Mouse (Mus musculus) ES-E14 (cell line): ENCODE data around the gene Akap7. TPM values are rescaled to one million over a fixed set of nuclear protein-coding genes. Genes with fewer than 3 reads are reported as not detected.
A peak's percentile ranks its signal among the peaks of the same experiment; 100 is the strongest.

Experiments
- DNase-seq: peaks from one replicate; pipeline ENCODE4 v3.0.0-alpha.2; 2013; ENCODE audit warnings: low read depth, low spot score
- H3K27ac ChIP-seq: 2 replicates; pipeline ENCODE4 v1.5.1; 2012; ENCODE audit warnings: low read depth, mild to moderate bottlenecking, low read length, moderate library complexity, mixed read lengths; ENCODE audit not compliant: poor library complexity, insufficient read depth, severe bottlenecking
- H3K36me3 ChIP-seq: 2 replicates; pipeline ENCODE4 v1.6.1; 2012; ENCODE audit warnings: mild to moderate bottlenecking, low read length, moderate library complexity, mixed read lengths; ENCODE audit not compliant: control insufficient read depth, poor library complexity, insufficient read depth, severe bottlenecking
- H3K4me1 ChIP-seq, 2 experiments: fragments of 150-350 bp in 1 of 2; sonication (generic) in 1 of 2; 2 replicates each; pipeline ENCODE4 v1.6.1; 2012; ENCODE audit warnings: low read length in 2 of 2, mild to moderate bottlenecking in 1 of 2, mixed read lengths in 1 of 2; ENCODE audit not compliant: control insufficient read depth in 2 of 2, insufficient read depth in 2 of 2, poor library complexity in 1 of 2
- H3K4me3 ChIP-seq, 2 experiments: fragments of 150-350 bp in 1 of 2; sonication (generic) in 1 of 2; 2 replicates each; pipeline ENCODE4 v1.5.1; 2012; ENCODE audit warnings: low read length in 2 of 2, low read depth in 1 of 2, mild to moderate bottlenecking in 1 of 2, mixed read lengths in 1 of 2; ENCODE audit not compliant: insufficient read depth in 1 of 2, poor library complexity in 1 of 2, severe bottlenecking in 1 of 2
- H3K9ac ChIP-seq: 2 replicates; pipeline ENCODE4 v1.6.1; 2012; ENCODE audit warnings: low read depth, mild to moderate bottlenecking, low read length, mixed read lengths; ENCODE audit not compliant: poor library complexity, insufficient read depth, severe bottlenecking
- H3K9me3 ChIP-seq: fragments of 150-350 bp; sonication (generic); 2 replicates; pipeline ENCODE4 v1.6.1; 2012; ENCODE audit warnings: low read depth, mild to moderate bottlenecking, low read length; ENCODE audit not compliant: control insufficient read depth, insufficient read depth
- CHD2 ChIP-seq: IDR thresholded peaks from 2 replicates; pipeline ENCODE4 v1.6.1; 2014; ENCODE audit warnings: mild to moderate bottlenecking, low read depth, low read length, inconsistent platforms
- HCFC1 ChIP-seq: IDR thresholded peaks from 2 replicates; pipeline ENCODE4 v1.6.1; 2012; ENCODE audit warnings: low read length, inconsistent platforms, borderline replicate concordance; ENCODE audit not compliant: insufficient read depth
- MAFK ChIP-seq: IDR thresholded peaks from 2 replicates; pipeline ENCODE4 v1.6.1; 2014; ENCODE audit warnings: mild to moderate bottlenecking, low read depth, low read length, inconsistent platforms; ENCODE audit not compliant: insufficient read depth
- ZC3H11A ChIP-seq: IDR thresholded peaks from 2 replicates; pipeline ENCODE4 v1.6.1; 2012; ENCODE audit warnings: low read depth, mild to moderate bottlenecking, inconsistent platforms, low read length, borderline replicate concordance
- ZNF384 ChIP-seq: IDR thresholded peaks from 2 replicates; pipeline ENCODE4 v1.6.1; 2012; ENCODE audit warnings: low read depth, low read length, inconsistent platforms
- in situ Hi-C, 2 experiments: fragments of 600-800 bp; cut with MboI; formaldehyde crosslinking; loops; one replicate each; pipeline ENCODE4 v1.15.1; 2025; ENCODE audit warnings: low sequenced_read_pairs in 2 of 2, inconsistent platforms in 1 of 2; ENCODE audit not compliant: unreplicated experiment in 2 of 2
- total RNA-seq: library from RNA; depleted of rRNA; stranded (reverse); fragments of 300-350 nt; gene quantifications from 2 replicates; pipeline ENCODE4 v1.2.3, GENCODE M21; 2012

Gene Akap7
- total RNA-seq, 1 experiment = 12.8 TPM

DNA sequence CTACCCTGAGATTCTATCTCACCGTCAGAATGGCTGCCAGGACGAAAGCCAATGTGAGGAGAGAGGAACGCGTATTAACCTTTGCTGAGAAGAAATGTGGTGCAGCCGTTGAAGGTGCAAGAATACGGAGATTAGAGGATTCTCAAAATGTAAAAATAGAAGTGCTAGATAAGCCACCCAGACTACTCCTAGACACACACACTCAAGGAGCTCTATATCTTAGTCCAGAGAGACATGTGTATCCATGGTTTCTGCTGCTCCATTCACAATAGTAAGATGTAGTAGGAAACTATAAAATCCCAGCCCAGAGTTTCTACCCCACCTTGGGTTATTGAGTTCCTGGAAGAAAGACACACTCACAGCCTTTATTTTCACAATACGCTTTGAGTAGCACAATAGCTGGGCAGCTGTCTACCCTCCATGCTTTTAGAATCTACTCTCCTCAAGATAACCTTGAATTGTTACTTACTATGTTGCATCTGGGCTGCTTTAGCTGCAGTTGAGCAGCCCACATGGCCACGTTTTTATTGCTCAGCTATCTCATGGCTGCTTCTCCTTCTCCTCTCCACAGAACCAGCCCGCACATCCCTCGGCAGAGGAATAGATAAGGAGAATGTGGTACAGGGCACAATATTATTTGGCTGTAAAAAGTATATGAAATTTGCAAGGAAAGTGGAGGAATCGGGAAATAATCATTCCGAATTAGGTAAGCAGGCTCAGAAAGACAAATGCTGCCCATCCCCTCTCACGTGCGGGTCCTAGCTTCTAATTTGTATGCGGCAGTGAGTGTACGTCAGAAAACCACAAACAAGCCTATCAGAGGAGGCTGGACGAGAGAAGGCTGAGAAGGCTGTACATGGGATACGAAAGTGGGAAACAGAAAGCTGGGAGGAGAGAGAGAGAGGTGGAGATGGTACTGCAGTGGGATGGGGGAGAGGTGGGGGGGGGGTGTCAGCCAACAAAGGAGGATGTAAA lies 162.6 kb downstream of the Akap7 start:
- in situ Hi-C loops = no loop called here
- no peaks in the 10 kb centered on the region for H3K36me3 ChIP-seq
- H3K4me3 ChIP-seq = no peak overlapping the region
- TF ChIP-seq CHD2 (no peak), HCFC1 (no peak), ZC3H11A (no peak), ZNF384 (no peak), MAFK (no peak)
- no peak overlapping the region for H3K9ac ChIP-seq
- no peaks in the 10 kb centered on the region for H3K9me3 ChIP-seq
- no peak overlapping the region for H3K27ac ChIP-seq
- peaks cover 0 to 2% of the 10 kb centered on the region in 2 experiments; a peak in 2 of 4 replicates for H3K4me1 ChIP-seq
- DNase-seq = no peak

DNA sequence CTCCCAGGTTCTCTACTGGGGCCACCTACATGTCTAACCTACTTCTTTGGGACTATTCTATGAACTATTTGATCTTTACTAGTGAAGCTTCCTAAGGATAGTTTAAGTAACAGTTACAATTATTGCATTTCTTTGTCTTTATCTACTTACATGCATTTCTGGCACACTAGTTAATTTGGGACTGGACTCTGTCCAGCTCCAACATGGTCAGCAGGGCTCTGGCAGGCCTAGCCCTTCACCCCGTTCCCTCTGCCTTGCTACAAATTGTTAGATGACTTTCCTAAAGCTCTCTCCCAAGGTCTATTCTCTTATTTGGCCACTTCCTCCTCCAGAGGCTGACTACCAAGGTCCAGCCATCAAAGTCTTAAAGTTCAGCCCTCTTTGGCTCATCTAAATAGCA lies 165.9 kb downstream of the Akap7 start:
- TF ChIP-seq HCFC1 (no peak), ZNF384 (no peak), ZC3H11A (no peak), CHD2 (no peak), MAFK (no peak)
- no peak overlapping the region for H3K27ac ChIP-seq
- no peaks in the 10 kb centered on the region for H3K36me3 ChIP-seq
- no peak overlapping the region for H3K9ac ChIP-seq
- H3K4me1 ChIP-seq = peaks cover 0 to 6% of the 10 kb centered on the region in 2 experiments; a peak in 2 of 4 replicates
- no peak for DNase-seq
- in situ Hi-C loops = no loop called here
- H3K9me3 ChIP-seq = no peaks in the 10 kb centered on the region
- H3K4me3 ChIP-seq = no peak overlapping the region

DNA sequence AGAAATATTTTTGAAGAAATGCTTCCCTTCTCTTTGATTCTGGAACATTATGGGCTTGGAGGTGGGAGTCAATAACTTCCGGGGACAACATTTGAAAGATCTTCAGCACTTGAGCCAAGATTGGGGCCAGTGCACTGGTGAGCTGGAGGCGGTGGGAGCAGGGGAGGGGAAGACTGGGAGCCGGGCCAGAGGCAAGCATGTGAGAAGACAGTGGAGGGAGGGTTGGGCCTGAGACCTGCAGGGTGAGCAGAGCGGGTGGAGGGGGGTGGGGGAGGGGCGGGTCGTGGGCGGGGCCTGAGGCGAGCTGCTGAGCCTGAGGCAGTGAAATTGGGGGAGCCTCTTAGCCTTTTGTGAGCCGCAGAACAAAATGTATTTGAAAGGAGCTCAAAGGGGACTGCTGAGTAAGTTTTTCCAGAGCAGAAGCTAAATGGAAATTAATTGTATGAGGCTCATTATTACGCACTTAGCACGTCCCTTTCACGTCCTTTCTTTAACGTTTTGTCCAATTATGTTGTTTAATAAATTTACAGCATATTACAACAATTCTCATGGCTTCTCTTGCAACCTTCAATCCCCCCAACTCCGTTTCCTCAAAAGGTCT lies 167.4 kb downstream of the Akap7 start:
- no peaks in the 10 kb centered on the region for H3K36me3 ChIP-seq
- no peak overlapping the region for H3K9ac ChIP-seq
- in situ Hi-C loops = no loop called here
- no peak overlapping the region for H3K27ac ChIP-seq
- no peak for TF ChIP-seq ZNF384
- no peak for TF ChIP-seq MAFK
- no peak for TF ChIP-seq ZC3H11A
- no peak for TF ChIP-seq CHD2
- TF ChIP-seq HCFC1 = no peak
- H3K4me3 ChIP-seq = no peak overlapping the region
- H3K9me3 ChIP-seq = no peaks in the 10 kb centered on the region
- DNase-seq = peak; percentile 39
- H3K4me1 ChIP-seq = peaks cover 0 to 6% of the 10 kb centered on the region in 2 experiments; a peak in 2 of 4 replicates

DNA sequence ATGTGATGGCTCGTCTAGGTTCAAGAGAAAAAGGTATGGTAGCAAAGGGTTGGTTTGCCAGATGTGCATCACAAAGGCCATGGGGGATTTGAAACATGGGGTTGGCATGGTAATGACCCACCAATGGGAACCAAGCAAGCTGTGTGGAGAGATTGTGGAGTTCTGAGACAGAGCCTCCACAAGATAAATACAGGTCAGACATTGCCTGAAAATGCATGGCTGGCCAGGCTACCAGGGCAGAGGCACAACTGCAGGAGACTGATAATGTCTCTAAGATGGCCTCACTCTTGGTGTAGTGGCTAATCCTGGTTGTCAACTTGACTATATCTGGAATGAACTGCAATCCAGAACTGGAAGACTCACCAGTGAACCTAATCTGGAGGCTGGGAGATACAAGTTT lies 174.1 kb downstream of the Akap7 start:
- TF ChIP-seq MAFK (no peak), HCFC1 (no peak), CHD2 (no peak), ZC3H11A (no peak), ZNF384 (no peak)
- Histone ChIP-seq H3K4me3 (no peak overlapping the region), H3K27ac (no peak overlapping the region), H3K9me3 (no peaks in the 10 kb centered on the region), H3K4me1 (peaks cover 0 to 7% of the 10 kb centered on the region in 2 experiments; a peak in 1 of 4 replicates), H3K36me3 (no peaks in the 10 kb centered on the region), H3K9ac (no peak overlapping the region)
- in situ Hi-C loops = no loop called here
- no peak for DNase-seq
